Mouse (Mus musculus) c-Kit-positive CD71-positive TER-119-negative erythroid progenitor cells, embryonic 14.5 days (primary cell): ENCODE measurements around the gene Acan.

ENCODE experiments used
- DNase-seq: peaks from one replicate; pipeline ENCODE4 v3.0.0-alpha.2; 2013; ENCODE audit warnings: low read depth

Acan gene

DNA sequence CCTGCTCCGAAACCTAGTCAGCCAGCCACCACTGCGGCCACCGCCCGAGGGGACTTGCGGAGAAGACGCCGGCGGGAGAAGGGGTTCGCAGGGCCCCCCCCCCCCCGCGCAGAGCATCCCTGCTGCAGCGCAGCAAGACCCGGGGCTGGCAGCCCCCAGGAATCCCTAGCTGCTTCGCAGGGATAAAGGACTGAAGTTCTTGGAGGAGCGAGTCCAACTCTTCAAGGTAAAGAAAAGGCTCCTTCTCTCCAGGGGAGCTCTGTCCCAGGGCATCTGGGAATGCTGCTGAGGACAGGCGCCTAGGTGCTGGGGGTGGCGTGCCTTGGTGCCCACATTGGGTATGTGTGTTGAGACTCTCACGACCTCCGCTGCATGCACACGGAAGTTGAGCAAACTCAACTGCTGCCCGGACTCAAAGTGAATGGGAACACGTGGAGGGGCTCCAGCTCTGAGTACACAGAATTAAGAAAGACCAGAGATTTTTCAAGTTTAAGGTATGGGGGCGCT is at the start of gene Acan:
Acan (plus strand) TSS at position 101 of the 507 bp plus-strand sequence.
- no peak for DNase-seq

DNA sequence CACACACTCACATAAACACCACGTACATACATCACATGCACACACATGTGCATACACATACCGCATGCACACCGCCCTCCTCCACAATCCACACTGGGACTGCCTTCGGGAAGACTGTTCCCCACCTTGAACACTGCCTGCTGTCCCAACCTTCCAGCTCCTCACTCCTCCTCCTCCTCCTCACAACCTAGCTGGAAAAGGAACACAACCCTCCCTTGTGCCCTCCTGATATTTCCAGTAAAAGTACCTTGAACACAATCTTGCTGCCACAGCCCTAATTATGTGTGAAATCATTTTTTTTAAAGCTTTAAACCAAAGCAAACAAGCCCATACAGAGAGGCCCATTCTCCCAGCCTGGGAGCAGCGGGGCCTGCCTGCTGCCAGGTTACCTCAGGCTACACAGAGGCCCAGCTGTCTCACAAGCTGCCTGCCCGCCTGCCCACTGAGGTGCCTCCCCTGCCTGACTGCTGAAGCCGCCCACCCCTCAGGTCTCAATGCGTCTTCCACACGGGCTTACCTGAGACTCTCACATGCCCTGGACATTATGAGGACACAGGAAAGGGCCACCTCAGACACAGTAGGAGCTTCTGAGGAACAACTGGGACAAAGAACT is 31.9 kb upstream of the Acan start:
- DNase-seq, result no peak

GRCm38 (mm10) chr7:79029138-79029537 is 24.1 kb upstream of the Acan start:
- no peak for DNase-seq

DNA sequence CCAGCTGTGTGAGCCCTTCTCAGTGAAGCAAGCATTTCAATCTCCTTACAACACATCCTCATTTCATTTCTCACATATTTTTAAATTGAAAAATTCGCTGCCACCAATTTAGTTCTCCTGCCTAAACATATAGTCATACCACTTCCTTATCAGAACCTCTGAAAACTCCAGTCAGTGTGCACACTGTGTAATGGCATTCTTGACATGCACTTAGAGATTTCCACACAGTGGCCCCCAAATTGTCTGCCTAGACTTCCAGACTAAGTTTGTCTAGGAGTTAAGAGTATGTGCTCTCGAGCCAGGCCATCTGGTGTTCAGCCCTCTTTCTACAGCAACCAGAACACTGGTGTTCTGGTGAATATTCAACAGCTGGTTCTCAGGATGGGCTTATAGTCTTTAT is 19.5 kb upstream of the Acan start:
- DNase-seq, result no peak

DNA sequence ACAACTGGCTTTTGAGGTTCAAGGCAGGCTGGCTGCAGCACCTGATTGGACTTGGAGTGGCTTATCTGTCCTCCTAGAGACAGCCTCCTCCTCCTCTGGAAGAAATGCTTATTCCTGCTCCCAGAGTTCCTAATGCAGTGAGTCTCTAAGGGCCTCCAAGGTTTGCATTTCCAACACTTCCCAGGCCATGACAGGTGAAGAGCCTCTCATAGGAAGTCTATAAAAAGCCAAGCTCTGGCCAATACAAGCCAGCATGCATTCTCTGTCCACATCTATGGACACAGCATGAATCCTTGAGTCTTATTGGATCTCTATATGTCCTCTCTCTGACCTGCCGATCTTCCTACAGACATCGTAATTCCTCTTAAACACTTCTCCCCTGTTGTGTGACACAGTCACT is 18.8 kb upstream of the Acan start:
- no peak for DNase-seq

DNA sequence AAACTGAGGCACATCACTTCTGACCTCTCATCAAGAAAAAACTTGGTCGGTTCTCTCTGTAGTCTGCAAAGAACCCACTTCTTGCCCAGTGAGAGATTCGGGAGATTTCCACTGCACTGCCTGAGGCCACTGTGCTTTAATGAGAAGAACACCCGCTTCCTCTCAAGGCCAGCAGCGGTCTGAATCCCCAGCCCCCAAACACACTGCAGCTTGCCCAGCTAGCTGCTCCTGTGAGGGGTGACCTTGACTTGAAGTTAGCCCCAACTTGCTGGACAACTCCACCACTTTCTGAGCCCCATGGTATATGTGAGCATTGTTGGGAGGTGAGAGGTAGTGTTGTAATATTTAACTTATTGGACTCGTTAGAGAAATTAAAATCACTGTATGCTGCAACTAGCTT is 1.2 kb upstream of the Acan start:
- no peak for DNase-seq

GRCm38 (mm10) chr7:79052521-79053382 is 531 bp upstream of the Acan start:
- DNase-seq, result no peak

DNA sequence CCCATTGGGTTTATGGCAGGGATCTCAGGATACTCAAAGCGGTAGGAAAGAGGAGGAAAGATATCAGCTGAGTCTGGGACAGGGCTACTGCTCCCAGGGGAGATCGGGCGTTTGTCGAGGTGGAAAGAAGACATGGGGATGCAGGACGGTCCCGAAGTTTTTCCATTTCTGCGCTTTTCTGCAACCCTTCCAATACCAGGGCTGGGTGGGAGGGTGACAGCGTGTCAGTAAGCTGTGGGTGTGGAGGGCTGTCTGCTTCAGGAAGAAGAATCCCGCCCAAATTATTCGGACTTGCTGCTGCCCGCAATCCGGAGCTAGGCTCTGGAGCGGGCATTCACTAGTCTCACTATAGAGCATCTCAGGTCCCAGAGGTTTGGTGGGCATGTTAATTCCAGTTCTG is 828 bp downstream of the Acan start:
- no peak for DNase-seq

- DNase-seq, result peak; percentile 4
Observed at GRCm38 (mm10) chr7:79058546-79058945, 5.3 kb downstream of the Acan start.

DNA sequence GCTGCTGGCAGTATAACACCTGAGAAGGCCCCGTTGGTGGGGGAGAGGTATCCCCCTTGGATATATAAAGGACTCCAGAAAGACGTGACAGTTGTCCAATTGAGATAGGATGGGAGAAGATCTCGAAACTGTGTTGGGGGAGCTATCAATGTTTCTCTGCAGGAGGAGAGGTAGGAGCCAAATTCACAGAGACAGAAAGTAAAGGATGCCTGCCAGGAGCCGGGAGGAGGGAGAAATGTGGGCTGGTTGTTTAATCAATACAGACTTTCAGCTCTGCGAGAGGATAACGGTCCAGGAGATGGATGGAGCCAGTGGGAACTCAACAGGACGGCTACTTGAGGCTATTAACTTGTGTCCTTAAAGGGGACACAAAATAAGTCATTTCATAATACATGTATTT is 14.2 kb downstream of the Acan start:
- no peak for DNase-seq

DNA sequence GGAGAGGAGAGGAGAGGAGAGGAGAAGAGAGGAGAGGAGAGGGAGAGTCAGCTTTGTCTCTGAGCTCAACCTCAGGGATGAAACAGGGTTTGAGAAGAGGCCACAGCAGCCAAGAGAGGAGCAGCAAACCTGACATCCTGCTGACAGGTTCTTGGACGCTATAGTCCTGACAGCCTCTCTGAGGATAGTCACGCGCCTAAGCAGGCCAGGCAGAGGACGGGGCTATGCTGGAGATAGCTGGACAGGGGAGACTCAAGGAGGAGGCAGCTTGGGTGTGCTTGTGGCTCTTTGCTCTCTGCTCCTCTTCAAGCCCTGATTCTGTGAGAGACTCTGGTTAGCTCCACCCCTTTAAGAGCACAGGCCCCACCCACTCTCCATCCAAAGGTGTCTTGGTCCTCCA is 14.9 kb downstream of the Acan start:
- no peak for DNase-seq

DNA sequence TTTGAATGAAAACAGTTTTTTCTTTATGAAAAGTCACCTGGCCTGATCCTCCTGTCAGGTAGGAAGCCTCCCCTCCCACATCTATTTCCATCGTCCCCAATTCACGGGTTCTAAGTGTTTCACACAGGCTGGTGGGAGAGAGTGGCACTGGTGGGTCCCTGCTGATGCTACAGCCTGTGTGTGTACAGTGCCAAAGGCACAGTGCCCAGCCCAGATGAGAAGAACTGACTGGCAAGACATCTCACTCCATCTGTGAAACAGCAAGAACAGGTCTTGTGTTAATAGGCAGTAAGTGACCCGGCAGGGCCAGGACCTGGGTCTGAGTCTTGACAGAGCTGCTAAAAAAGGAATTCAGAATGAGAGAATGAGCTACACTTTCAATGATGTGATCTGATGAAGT is 25.9 kb downstream of the Acan start:
- no peak for DNase-seq

- peak; percentile 22 for DNase-seq
Observed at GRCm38 (mm10) chr7:79080572-79081399, 27.5 kb downstream of the Acan start.

DNA sequence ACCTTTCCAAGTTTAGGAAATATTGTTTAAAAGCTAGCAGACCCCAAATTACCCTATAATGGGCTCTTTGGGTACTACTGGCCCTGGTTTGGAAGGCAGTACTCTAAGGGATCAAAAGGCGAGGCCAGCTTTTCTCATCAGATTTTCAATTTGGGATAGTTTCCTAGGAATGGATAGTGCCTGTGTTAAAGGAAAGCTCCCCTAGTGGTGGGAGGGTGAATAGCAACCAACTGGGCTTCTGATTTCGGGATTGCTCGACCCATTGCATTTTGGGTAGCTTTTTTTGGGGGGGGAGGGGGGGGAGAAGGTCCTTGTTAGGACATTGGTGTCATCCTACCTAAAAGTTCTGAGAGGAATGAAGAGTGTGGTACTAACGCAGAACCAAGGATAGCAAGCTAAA is 35.8 kb downstream of the Acan start:
- DNase-seq, result no peak

DNA sequence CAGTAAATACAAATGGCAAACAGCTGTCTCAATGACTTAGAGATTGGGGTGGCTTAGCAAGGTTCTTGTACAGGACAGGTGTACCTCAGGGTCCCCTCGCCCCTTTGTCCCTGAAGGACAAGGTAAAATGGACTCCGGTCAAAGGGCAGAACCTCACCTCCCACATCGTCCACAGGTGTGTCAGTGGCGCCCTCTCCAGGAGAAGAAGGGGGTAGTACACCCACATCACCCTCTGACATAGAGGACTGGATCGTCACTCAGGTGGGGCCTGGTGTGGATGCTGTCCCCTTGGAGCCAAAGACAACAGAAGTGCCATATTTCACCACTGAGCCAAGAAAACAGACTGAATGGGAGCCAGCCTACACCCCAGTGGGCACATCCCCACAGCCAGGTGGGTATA is 43.2 kb downstream of the Acan start:
- no peak for DNase-seq

- DNase-seq, result no peak
Observed at GRCm38 (mm10) chr7:79113848-79114247, 60.6 kb downstream of the Acan start.

- DNase-seq, result no peak
Observed at GRCm38 (mm10) chr7:79123465-79123864, 70.2 kb downstream of the Acan start.

GRCm38 (mm10) chr7:79129883-79130282 is 76.6 kb downstream of the Acan start:
- no peak for DNase-seq

DNA sequence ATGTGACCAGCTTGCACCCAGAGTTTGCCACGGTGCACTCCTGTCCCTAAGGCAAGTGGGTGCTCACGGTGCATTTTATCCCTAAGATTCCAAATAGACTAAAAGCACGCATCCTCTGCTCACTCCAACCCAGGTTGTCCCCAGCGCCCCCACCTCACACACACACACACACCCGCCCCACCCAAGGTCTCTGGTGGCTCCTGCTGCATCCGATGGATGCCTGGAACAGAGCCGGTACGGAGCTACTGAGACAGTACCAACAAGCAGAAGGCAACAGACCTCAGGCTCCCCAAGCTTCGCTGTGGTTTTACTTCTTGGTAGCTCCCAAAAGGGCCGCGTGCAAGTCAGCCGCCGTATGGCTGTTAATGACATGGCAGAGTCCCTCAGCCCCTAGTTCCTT is 77.1 kb downstream of the Acan start:
- DNase-seq, result no peak

DNA sequence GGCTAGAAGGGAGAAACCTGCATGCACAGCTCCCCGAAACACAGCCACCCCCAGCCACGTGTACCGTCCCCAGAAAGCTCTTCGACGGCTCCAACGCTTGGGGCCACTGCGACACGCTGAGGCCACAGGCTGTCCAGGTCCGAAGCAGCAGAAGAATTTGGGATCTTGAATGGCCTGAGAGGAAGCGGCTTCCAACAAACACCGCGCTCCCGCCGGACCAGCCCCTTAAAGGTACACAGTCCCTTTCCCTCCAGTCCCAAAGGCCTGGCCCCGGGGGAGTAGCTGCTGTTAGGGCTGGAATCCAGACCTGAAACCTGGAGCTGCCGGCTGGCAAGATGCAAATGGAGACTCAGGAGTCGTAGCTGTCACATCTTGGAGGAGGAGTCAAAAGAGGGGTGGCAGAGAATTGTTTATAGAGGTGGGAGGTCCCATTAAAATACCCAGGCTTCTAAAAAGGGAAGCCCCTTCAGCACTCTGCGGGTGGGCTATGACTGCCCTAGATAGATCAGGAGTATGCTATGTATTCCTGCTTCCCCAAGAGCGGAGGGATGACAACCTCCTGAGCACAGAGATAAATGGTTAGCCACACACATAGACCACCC is 77.7 kb downstream of the Acan start, which contains the start of gene Hapln3:
Hapln3 (minus strand) TSS at position 176 of the 602 bp plus-strand sequence.
- DNase-seq, result no peak

DNA sequence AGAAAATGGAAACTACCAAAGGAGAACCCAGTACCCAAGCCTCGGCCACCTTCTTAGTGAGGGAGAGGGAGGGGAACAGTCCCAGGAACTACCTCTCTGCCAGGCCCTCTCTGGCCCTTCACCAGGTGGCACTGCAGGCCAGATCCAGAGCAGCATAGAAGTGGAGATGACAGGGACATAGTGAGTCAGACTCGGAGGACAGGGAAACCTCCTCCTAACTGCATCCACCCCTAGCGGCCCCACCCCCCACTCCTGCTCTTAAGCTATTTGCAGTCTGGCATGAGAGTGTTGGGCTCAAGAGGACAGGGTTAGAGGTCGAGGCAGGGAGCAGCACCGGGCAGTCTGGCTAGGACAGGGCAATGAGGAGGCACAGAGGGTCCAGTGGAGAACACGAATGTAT is 80.1 kb downstream of the Acan start:
- DNase-seq, result no peak

- no peak for DNase-seq
Observed at GRCm38 (mm10) chr7:79139328-79139824, 86.1 kb downstream of the Acan start.
